Mouse (Mus musculus) ES-E14 (cell line): ENCODE measurements around the gene Cxcr2.

Experiments used
- CHD2 ChIP-seq: IDR thresholded peaks from 2 replicates; pipeline ENCODE4 v1.6.1; 2014; ENCODE audit warnings: mild to moderate bottlenecking, low read depth, low read length, inconsistent platforms
- HCFC1 ChIP-seq: IDR thresholded peaks from 2 replicates; pipeline ENCODE4 v1.6.1; 2012; ENCODE audit warnings: low read length, inconsistent platforms, borderline replicate concordance; ENCODE audit not compliant: insufficient read depth
- MAFK ChIP-seq: IDR thresholded peaks from 2 replicates; pipeline ENCODE4 v1.6.1; 2014; ENCODE audit warnings: mild to moderate bottlenecking, low read depth, low read length, inconsistent platforms; ENCODE audit not compliant: insufficient read depth
- ZC3H11A ChIP-seq: IDR thresholded peaks from 2 replicates; pipeline ENCODE4 v1.6.1; 2012; ENCODE audit warnings: low read depth, mild to moderate bottlenecking, inconsistent platforms, low read length, borderline replicate concordance
- ZNF384 ChIP-seq: IDR thresholded peaks from 2 replicates; pipeline ENCODE4 v1.6.1; 2012; ENCODE audit warnings: low read depth, low read length, inconsistent platforms

DNA sequence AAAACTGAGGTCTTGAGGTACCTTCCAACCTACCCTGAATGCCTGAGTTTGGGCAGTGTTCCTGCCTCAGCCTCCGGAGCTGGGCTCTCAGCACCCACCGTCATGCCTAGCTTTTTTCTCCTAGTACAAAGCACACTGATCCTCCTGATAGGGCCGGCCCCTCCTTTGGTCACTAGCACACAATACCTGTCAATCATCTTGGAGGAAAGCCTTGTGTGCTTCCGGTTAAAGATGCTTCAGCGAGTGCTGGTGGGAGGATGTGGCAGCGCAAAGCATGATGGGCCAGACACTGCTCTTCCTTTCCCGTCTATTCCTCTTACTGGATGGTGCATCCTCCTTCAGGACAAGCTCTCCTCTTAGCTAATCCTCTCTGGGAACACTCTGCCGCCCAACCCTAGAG, 52.9 kb downstream of the Cxcr2 start:
- TF ChIP-seq CHD2 (no peak), ZC3H11A (no peak), ZNF384 (no peak), MAFK (no peak), HCFC1 (no peak)
